Mouse (Mus musculus) ES-E14 (cell line): ENCODE data around the gene Six3. TPM values are rescaled to one million over a fixed set of nuclear protein-coding genes. Genes with fewer than 3 reads are reported as not detected.

ENCODE experiments used
- DNase-seq: peaks from one replicate; pipeline ENCODE4 v3.0.0-alpha.2; 2013; ENCODE audit warnings: low read depth, low spot score
- H3K27ac ChIP-seq: 2 replicates; pipeline ENCODE4 v1.5.1; 2012; ENCODE audit warnings: low read depth, mild to moderate bottlenecking, low read length, moderate library complexity, mixed read lengths; ENCODE audit not compliant: poor library complexity, insufficient read depth, severe bottlenecking
- H3K36me3 ChIP-seq: 2 replicates; pipeline ENCODE4 v1.6.1; 2012; ENCODE audit warnings: mild to moderate bottlenecking, low read length, moderate library complexity, mixed read lengths; ENCODE audit not compliant: control insufficient read depth, poor library complexity, insufficient read depth, severe bottlenecking
- H3K4me1 ChIP-seq, 2 experiments: fragments of 150-350 bp in 1 of 2; sonication (generic) in 1 of 2; 2 replicates each; pipeline ENCODE4 v1.6.1; 2012; ENCODE audit warnings: low read length in 2 of 2, mild to moderate bottlenecking in 1 of 2, mixed read lengths in 1 of 2; ENCODE audit not compliant: control insufficient read depth in 2 of 2, insufficient read depth in 2 of 2, poor library complexity in 1 of 2
- H3K4me3 ChIP-seq, 2 experiments: fragments of 150-350 bp in 1 of 2; sonication (generic) in 1 of 2; 2 replicates each; pipeline ENCODE4 v1.5.1; 2012; ENCODE audit warnings: low read length in 2 of 2, low read depth in 1 of 2, mild to moderate bottlenecking in 1 of 2, mixed read lengths in 1 of 2; ENCODE audit not compliant: insufficient read depth in 1 of 2, poor library complexity in 1 of 2, severe bottlenecking in 1 of 2
- H3K9ac ChIP-seq: 2 replicates; pipeline ENCODE4 v1.6.1; 2012; ENCODE audit warnings: low read depth, mild to moderate bottlenecking, low read length, mixed read lengths; ENCODE audit not compliant: poor library complexity, insufficient read depth, severe bottlenecking
- H3K9me3 ChIP-seq: fragments of 150-350 bp; sonication (generic); 2 replicates; pipeline ENCODE4 v1.6.1; 2012; ENCODE audit warnings: low read depth, mild to moderate bottlenecking, low read length; ENCODE audit not compliant: control insufficient read depth, insufficient read depth
- CHD2 ChIP-seq: IDR thresholded peaks from 2 replicates; pipeline ENCODE4 v1.6.1; 2014; ENCODE audit warnings: mild to moderate bottlenecking, low read depth, low read length, inconsistent platforms
- HCFC1 ChIP-seq: IDR thresholded peaks from 2 replicates; pipeline ENCODE4 v1.6.1; 2012; ENCODE audit warnings: low read length, inconsistent platforms, borderline replicate concordance; ENCODE audit not compliant: insufficient read depth
- MAFK ChIP-seq: IDR thresholded peaks from 2 replicates; pipeline ENCODE4 v1.6.1; 2014; ENCODE audit warnings: mild to moderate bottlenecking, low read depth, low read length, inconsistent platforms; ENCODE audit not compliant: insufficient read depth
- ZC3H11A ChIP-seq: IDR thresholded peaks from 2 replicates; pipeline ENCODE4 v1.6.1; 2012; ENCODE audit warnings: low read depth, mild to moderate bottlenecking, inconsistent platforms, low read length, borderline replicate concordance
- ZNF384 ChIP-seq: IDR thresholded peaks from 2 replicates; pipeline ENCODE4 v1.6.1; 2012; ENCODE audit warnings: low read depth, low read length, inconsistent platforms
- in situ Hi-C, 2 experiments: fragments of 600-800 bp; cut with MboI; formaldehyde crosslinking; loops; one replicate each; pipeline ENCODE4 v1.15.1; 2025; ENCODE audit warnings: low sequenced_read_pairs in 2 of 2, inconsistent platforms in 1 of 2; ENCODE audit not compliant: unreplicated experiment in 2 of 2
- total RNA-seq: library from RNA; depleted of rRNA; stranded (reverse); fragments of 300-350 nt; gene quantifications from 2 replicates; pipeline ENCODE4 v1.2.3, GENCODE M21; 2012

The Six3 gene
- total RNA-seq, 1 experiment: not detected

- Histone ChIP-seq H3K36me3 (no peaks in the 10 kb centered on the region), H3K4me1 (peaks cover 0 to 7% of the 10 kb centered on the region in 2 experiments; a peak in 1 of 4 replicates), H3K4me3 (peak overlapping the region in 1 of 2 experiments; percentile 22; a peak in 1 of 4 replicates), H3K9ac (no peak overlapping the region), H3K9me3 (no peaks in the 10 kb centered on the region), H3K27ac (no peak overlapping the region)
- no peak for DNase-seq
- in situ Hi-C loops: no loop called here
- TF ChIP-seq ZNF384: no peak
- no peak for TF ChIP-seq CHD2
- TF ChIP-seq HCFC1: no peak
- TF ChIP-seq ZC3H11A: no peak
- no peak for TF ChIP-seq MAFK
Observed at GRCm38 (mm10) chr17:85623161-85624050, 10.0 kb downstream of the Six3 start.

GRCm38 (mm10) chr17:85624051-85624420, 10.6 kb downstream of the Six3 start:
- Histone ChIP-seq H3K9me3 (no peaks in the 10 kb centered on the region), H3K27ac (no peak overlapping the region), H3K36me3 (no peaks in the 10 kb centered on the region), H3K9ac (no peak overlapping the region), H3K4me1 (peaks cover 0 to 7% of the 10 kb centered on the region in 2 experiments; a peak in 1 of 4 replicates), H3K4me3 (no peak overlapping the region)
- in situ Hi-C loops: no loop called here
- no peak for DNase-seq
- TF ChIP-seq ZC3H11A (no peak), CHD2 (no peak), ZNF384 (no peak), MAFK (no peak), HCFC1 (no peak)

- no peak overlapping the region for H3K9ac ChIP-seq
- H3K9me3 ChIP-seq: no peaks in the 10 kb centered on the region
- no peak overlapping the region for H3K27ac ChIP-seq
- H3K4me1 ChIP-seq: peaks cover 0 to 7% of the 10 kb centered on the region in 2 experiments; a peak in 1 of 4 replicates
- no peak overlapping the region for H3K4me3 ChIP-seq
- no peaks in the 10 kb centered on the region for H3K36me3 ChIP-seq
- in situ Hi-C loops: loop anchor here (25.0 kb wide), 1 partner anchor 788 kb away; no protein-coding TSS in a partner anchor
- TF ChIP-seq CHD2 (no peak), MAFK (no peak), HCFC1 (no peak), ZNF384 (no peak), ZC3H11A (no peak)
- no peak for DNase-seq
Observed at GRCm38 (mm10) chr17:85624981-85625940, 11.9 kb downstream of the Six3 start.

GRCm38 (mm10) chr17:85626091-85626860, 12.9 kb downstream of the Six3 start:
- H3K9ac ChIP-seq: no peak overlapping the region
- in situ Hi-C loops: loop anchor here (25.0 kb wide), 1 partner anchor 789 kb away; no protein-coding TSS in a partner anchor
- H3K4me3 ChIP-seq: no peak overlapping the region

More at GRCm38 (mm10) chr17:85626091-85626860, 12.9 kb downstream of the Six3 start:
- Histone ChIP-seq H3K27ac (no peak overlapping the region), H3K9me3 (no peaks in the 10 kb centered on the region), H3K36me3 (no peaks in the 10 kb centered on the region), H3K4me1 (peaks cover 0 to 7% of the 10 kb centered on the region in 2 experiments; a peak in 1 of 4 replicates)
- no peak for DNase-seq
- TF ChIP-seq ZNF384: no peak
- no peak for TF ChIP-seq CHD2
- no peak for TF ChIP-seq MAFK
- no peak for TF ChIP-seq ZC3H11A
- no peak for TF ChIP-seq HCFC1
